Mouse (Mus musculus) midbrain, postnatal 0 days (tissue): Measurements from ENCODE around the gene Nphp1. TPM values are rescaled to one million over a fixed set of nuclear protein-coding genes. Genes with fewer than 3 reads are reported as not detected.

Experiments used
- ATAC-seq: fragments of 200-750 bp; cut with Nextera tagmentation; 2 replicates; pipeline ENCODE4 v1.8.0; 2017; ENCODE audit warnings: moderate number of reproducible peaks, mild to moderate bottlenecking, moderate TSS enrichment, moderate library complexity; ENCODE audit not compliant: low FRiP score
- DNase-seq: peaks from one replicate; pipeline ENCODE4 v3.0.0-alpha.2; 2015; ENCODE audit warnings: low spot score
- H3K27ac ChIP-seq: fragments of 300-500 bp; sonication (generic); 2 replicates; pipeline ENCODE4 v1.5.1; 2014; ENCODE audit warnings: low read depth, mild to moderate bottlenecking, low read length, mixed read lengths
- H3K27me3 ChIP-seq: fragments of 300-500 bp; sonication (generic); 2 replicates; pipeline ENCODE4 v1.6.1; 2014; ENCODE audit warnings: low read length, control low read depth, mixed read lengths; ENCODE audit not compliant: insufficient read depth
- H3K36me3 ChIP-seq: fragments of 300-500 bp; sonication (generic); 2 replicates; pipeline ENCODE4 v1.6.1; 2014; ENCODE audit warnings: low read length, control low read depth, mixed read lengths; ENCODE audit not compliant: insufficient read depth
- H3K4me1 ChIP-seq: fragments of 300-500 bp; sonication (generic); 2 replicates; pipeline ENCODE4 v1.6.1; 2014; ENCODE audit warnings: mild to moderate bottlenecking, control low read depth, antibody characterized with exemption, low read length, mixed read lengths; ENCODE audit not compliant: insufficient read depth
- H3K4me2 ChIP-seq: fragments of 300-500 bp; sonication (generic); 2 replicates; pipeline ENCODE4 v1.6.1; 2014; ENCODE audit warnings: low read depth, mild to moderate bottlenecking, low read length, mixed read lengths; ENCODE audit not compliant: poor library complexity, severe bottlenecking
- H3K4me3 ChIP-seq: fragments of 300-500 bp; sonication (generic); 2 replicates; pipeline ENCODE4 v1.5.1; 2014; ENCODE audit warnings: low read depth, mild to moderate bottlenecking, low read length, moderate library complexity
- H3K9ac ChIP-seq: fragments of 300-500 bp; sonication (generic); replicated peaks from 2 replicates; pipeline ENCODE4 v1.6.1; 2014; ENCODE audit warnings: mild to moderate bottlenecking, low read length, moderate library complexity, mixed read lengths; ENCODE audit not compliant: poor library complexity, severe bottlenecking
- H3K9me3 ChIP-seq: fragments of 300-500 bp; sonication (generic); 2 replicates; pipeline ENCODE4 v1.6.1; 2016; ENCODE audit warnings: low read length, control low read depth
- CTCF ChIP-seq: IDR thresholded peaks from 2 replicates; pipeline ENCODE4 v1.5.1; 2016; ENCODE audit warnings: antibody characterized with exemption, mild to moderate bottlenecking
- WGBS: fragments of 180-500 bp; shearing (Covaris S2); extraction: QIAGEN DNeasy Blood & Tissue Kit; methylation state at CpG from one replicate; pipeline ENCODE4 v1.1.7; 2014; 5-methylcytosine and 5-hydroxymethylcytosine counted together
- polyA plus RNA-seq: library from polyadenylated mRNA; unstranded; fragments of >200 nt; fragmentation: Nextera tagmentation; extraction: Ambion mirVana; gene quantifications from 2 replicates; pipeline ENCODE4 v1.2.1, GENCODE M21; 2015
- total RNA-seq: library from RNA; depleted of rRNA; stranded (reverse); fragments of >200 nt; gene quantifications from 2 replicates; pipeline ENCODE4 v1.2.3, GENCODE M21; 2014; rRNA removed

The Nphp1 gene
- total and polyA plus RNA-seq, 2 experiments from 2014 or later: 11.3 to 18.6 TPM

DNA sequence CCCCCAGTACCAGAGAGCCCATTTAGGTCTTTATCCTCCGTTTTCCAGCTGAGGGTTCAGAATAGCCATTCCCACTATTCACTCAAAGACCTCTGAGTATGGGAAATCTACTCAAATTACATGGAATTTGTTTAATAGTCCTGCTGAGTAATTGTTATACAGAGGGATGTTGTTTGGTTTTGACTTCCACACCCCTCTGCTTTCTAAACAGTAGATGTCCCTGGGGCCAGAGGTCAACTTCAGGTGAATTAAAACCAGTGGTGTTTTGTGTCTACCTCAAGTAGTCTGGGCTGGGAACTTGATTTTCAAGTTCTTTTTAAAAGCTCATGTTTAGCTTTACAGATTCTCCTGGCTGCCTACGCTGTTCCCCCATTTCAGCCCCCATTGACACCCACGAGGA lies 74.0 kb downstream of the Nphp1 start:
- Histone ChIP-seq H3K4me2 (no peak overlapping the region), H3K27me3 (no peaks in the 10 kb centered on the region), H3K27ac (no peak overlapping the region), H3K4me3 (no peak overlapping the region), H3K36me3 (no peaks in the 10 kb centered on the region), H3K4me1 (no peaks in the 10 kb centered on the region), H3K9me3 (no peaks in the 10 kb centered on the region), H3K9ac (no peak overlapping the region)
- WGBS: 72% methylated on average over 3 of the region's 3 CpGs
- TF ChIP-seq CTCF: no peak
- ATAC-seq (no peak), DNase-seq (no peak)

DNA sequence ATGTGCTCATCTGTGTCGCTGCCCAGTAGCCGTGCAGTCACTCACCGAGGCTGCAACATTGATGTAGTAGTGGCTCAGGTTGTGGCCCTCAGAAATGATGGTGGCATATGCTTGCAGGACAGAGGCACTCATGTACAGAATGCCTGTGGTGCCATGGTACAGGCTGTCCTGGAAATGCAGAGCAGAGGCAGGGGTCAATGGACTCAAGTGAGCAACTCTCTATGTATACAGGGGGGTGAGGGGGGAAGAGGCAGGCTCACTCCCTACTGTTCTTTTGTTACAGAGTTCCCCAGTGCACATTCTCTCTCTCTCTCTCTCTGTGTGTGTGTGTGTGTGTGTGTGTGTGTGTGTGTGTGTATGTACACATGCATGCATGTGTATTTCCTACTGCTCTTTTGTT lies 79.9 kb downstream of the Nphp1 start:
- no peak for TF ChIP-seq CTCF
- no peaks in the 10 kb centered on the region for H3K36me3 ChIP-seq
- no peaks in the 10 kb centered on the region for H3K4me1 ChIP-seq
- DNase-seq (no peak), ATAC-seq (no peak)
- no peaks in the 10 kb centered on the region for H3K9me3 ChIP-seq
- WGBS: 75% methylated on average over 3 of the region's 3 CpGs
- no peak overlapping the region for H3K9ac ChIP-seq
- H3K4me2 ChIP-seq: no peak overlapping the region
- no peaks in the 10 kb centered on the region for H3K27me3 ChIP-seq
- H3K4me3 ChIP-seq: no peak overlapping the region
- no peak overlapping the region for H3K27ac ChIP-seq

DNA sequence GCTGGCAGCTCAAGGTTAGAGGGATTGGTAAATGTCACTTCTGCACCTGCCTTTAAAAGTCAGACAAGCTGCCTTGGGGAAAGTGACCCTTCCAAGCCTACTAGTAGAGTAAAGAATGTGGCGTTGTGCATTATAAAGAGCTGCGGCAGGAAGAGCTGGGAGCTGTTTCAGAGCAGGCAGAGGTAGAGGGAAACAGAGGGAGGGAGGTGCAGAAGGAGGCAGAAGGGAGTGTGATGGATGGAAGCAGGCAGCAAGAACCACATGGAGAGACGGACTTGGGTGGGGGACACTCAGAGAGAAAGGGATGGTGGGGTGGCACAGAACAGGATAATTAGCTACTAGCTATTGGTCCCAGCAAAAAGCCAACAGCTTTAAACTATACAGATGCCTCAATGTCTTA lies 80.6 kb downstream of the Nphp1 start:
- TF ChIP-seq CTCF: no peak
- H3K4me1 ChIP-seq: no peaks in the 10 kb centered on the region
- ATAC-seq (no peak), DNase-seq (no peak)
- H3K9ac ChIP-seq: no peak overlapping the region
- no peaks in the 10 kb centered on the region for H3K27me3 ChIP-seq
- no peaks in the 10 kb centered on the region for H3K36me3 ChIP-seq
- 41% methylated on average over 3 of the region's 3 CpGs for WGBS
- H3K4me3 ChIP-seq: no peak overlapping the region
- no peak overlapping the region for H3K27ac ChIP-seq
- no peaks in the 10 kb centered on the region for H3K9me3 ChIP-seq
- H3K4me2 ChIP-seq: no peak overlapping the region

DNA sequence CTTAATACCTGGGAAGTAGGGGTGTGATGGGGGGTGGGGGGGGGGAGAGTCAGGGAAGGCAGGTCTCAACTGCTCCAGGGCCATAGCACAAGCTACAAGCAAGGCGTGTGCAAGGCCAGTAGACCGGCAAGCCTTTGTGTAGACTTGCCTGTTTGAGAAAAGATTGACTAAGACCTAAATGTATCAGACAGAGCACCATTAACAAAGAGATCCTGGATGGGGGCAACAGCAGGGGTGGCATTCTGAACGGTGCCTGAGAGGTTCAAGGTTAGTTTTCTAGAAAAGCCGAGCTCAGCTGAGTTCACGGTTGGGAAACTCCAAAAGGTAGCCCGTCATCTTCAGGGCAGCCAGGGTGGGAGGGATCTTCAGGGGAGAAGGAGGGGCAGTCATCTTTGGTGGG lies 83.4 kb downstream of the Nphp1 start:
- Histone ChIP-seq H3K9ac (no peak overlapping the region), H3K4me3 (no peak overlapping the region), H3K27ac (no peak overlapping the region), H3K36me3 (no peaks in the 10 kb centered on the region), H3K4me1 (no peaks in the 10 kb centered on the region), H3K27me3 (no peaks in the 10 kb centered on the region), H3K4me2 (no peak overlapping the region), H3K9me3 (no peaks in the 10 kb centered on the region)
- ATAC-seq: no peak
- WGBS: 72% methylated on average over 6 of the region's 6 CpGs
- no peak for DNase-seq
- TF ChIP-seq CTCF: no peak

Other genes starting within 250 kb of the Nphp1 start
- 0.44 TPM in 1 of 2 replicates, not detected in the other for gene Prom2, start 247.4 kb downstream of the Nphp1 start, total RNA-seq
- 0.06 and 0.09 TPM in 2 replicates for gene Prom2, start 247.4 kb downstream of the Nphp1 start, polyA plus RNA-seq
- gene Zfp661, start 201.8 kb downstream of the Nphp1 start, total RNA-seq: 6.8 and 7.0 TPM in 2 replicates
- 3.7 and 4.1 TPM in 2 replicates for gene Zfp661, start 201.8 kb downstream of the Nphp1 start, polyA plus RNA-seq
- gene Mrps5, start 201.7 kb downstream of the Nphp1 start, total RNA-seq: 69.4 and 87.5 TPM in 2 replicates
- 134 and 140 TPM in 2 replicates for gene Mrps5, start 201.7 kb downstream of the Nphp1 start, polyA plus RNA-seq
- gene Mal, start 132.2 kb downstream of the Nphp1 start, total RNA-seq: 2.6 and 4.3 TPM in 2 replicates
- 2.1 and 3.3 TPM in 2 replicates for gene Mal, start 132.2 kb downstream of the Nphp1 start, polyA plus RNA-seq
- gene Mall, start 59.0 kb downstream of the Nphp1 start, total RNA-seq: 0.93 and 1.7 TPM in 2 replicates
- gene Mall, start 59.0 kb downstream of the Nphp1 start, polyA plus RNA-seq: 0.39 and 0.53 TPM in 2 replicates
- 10.9 and 24.4 TPM in 2 replicates for gene Mtln, start 3.6 kb upstream of the Nphp1 start, total RNA-seq
- 56.6 and 63.0 TPM in 2 replicates for gene Mtln, start 3.6 kb upstream of the Nphp1 start, polyA plus RNA-seq
- 3.7 and 8.8 TPM in 2 replicates for gene Bub1, start 43.0 kb upstream of the Nphp1 start, total RNA-seq
- 1.9 and 2.2 TPM in 2 replicates for gene Bub1, start 43.0 kb upstream of the Nphp1 start, polyA plus RNA-seq
- 0.05 TPM in 1 of 2 replicates, not detected in the other for gene Acoxl, start 50.0 kb upstream of the Nphp1 start, total RNA-seq
- gene Acoxl, start 50.0 kb upstream of the Nphp1 start, polyA plus RNA-seq: 0.12 and 0.31 TPM in 2 replicates